Mouse (Mus musculus) midbrain, embryonic 15.5 days (tissue): ENCODE results near the gene 4930402H24Rik. TPM values are rescaled to one million over a fixed set of nuclear protein-coding genes. Genes with fewer than 3 reads are reported as not detected.

Experiments used
- ATAC-seq: fragments of 200-750 bp; cut with Nextera tagmentation; replicated peaks from 2 replicates; pipeline ENCODE4 v1.8.0; 2017; ENCODE audit warnings: moderate TSS enrichment
- H3K27ac ChIP-seq: fragments of 300-500 bp; sonication (generic); 2 replicates; pipeline ENCODE4 v1.5.1; 2015; ENCODE audit warnings: mild to moderate bottlenecking, inconsistent platforms
- H3K27me3 ChIP-seq: fragments of 300-500 bp; sonication (generic); replicated peaks from 2 replicates; pipeline ENCODE4 v1.6.1; 2015; ENCODE audit warnings: inconsistent platforms
- H3K36me3 ChIP-seq: fragments of 300-500 bp; sonication (generic); replicated peaks from 2 replicates; pipeline ENCODE4 v1.6.1; 2015; ENCODE audit warnings: inconsistent platforms
- H3K4me1 ChIP-seq: fragments of 300-500 bp; sonication (generic); 2 replicates; pipeline ENCODE4 v1.6.1; 2015; ENCODE audit warnings: inconsistent platforms
- H3K4me2 ChIP-seq: fragments of 300-500 bp; sonication (generic); 2 replicates; pipeline ENCODE4 v1.6.1; 2015; ENCODE audit warnings: inconsistent platforms, mild to moderate bottlenecking, moderate library complexity
- H3K4me3 ChIP-seq: fragments of 300-500 bp; sonication (generic); 2 replicates; pipeline ENCODE4 v1.5.1; 2015; ENCODE audit warnings: mild to moderate bottlenecking, inconsistent platforms
- H3K9ac ChIP-seq: fragments of 300-500 bp; sonication (generic); 2 replicates; pipeline ENCODE4 v1.6.1; 2015; ENCODE audit warnings: mild to moderate bottlenecking, inconsistent platforms
- H3K9me3 ChIP-seq: fragments of 300-500 bp; sonication (generic); 2 replicates; pipeline ENCODE4 v1.6.1; 2016; ENCODE audit warnings: inconsistent platforms
- WGBS: fragments of 180-500 bp; shearing (Covaris S2); methylation state at CpG from one replicate; pipeline ENCODE4 v1.1.7; 2015; ENCODE audit warnings: mixed read lengths; 5-methylcytosine and 5-hydroxymethylcytosine counted together
- polyA plus RNA-seq: library from polyadenylated mRNA; unstranded; fragments of >200 nt; fragmentation: Nextera tagmentation; extraction: Ambion mirVana; gene quantifications from 2 replicates; pipeline ENCODE4 v1.2.1, GENCODE M21; 2015

Gene 4930402H24Rik
- polyA plus RNA-seq, 1 experiment from 2014 or later, result 108 TPM

DNA sequence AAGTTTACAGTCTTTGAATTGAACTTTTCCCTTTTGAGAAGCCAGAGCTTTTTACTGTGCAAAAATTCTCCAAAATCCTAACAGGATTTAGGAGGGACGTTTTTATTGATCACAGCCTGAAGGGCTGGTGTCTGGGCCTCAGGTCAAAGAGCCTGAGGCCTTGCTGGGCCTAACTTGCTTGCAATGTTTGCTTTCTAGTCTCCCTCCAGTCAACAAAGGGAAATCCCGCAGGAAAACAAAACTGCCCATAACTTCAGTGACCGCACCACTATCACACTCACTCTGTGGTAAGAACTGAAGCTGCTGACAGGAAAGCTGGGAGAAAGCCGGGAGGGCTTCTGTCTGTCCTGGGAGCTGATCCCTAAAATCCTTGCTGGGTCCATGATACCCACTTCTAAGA lies 199.6 kb downstream of the 4930402H24Rik start:
- H3K27me3 ChIP-seq, result no peaks in the 10 kb centered on the region
- no peak overlapping the region for H3K27ac ChIP-seq
- no peaks in the 10 kb centered on the region for H3K9me3 ChIP-seq
- peaks cover 30% of the 10 kb centered on the region for H3K36me3 ChIP-seq
- H3K4me1 ChIP-seq, result no peaks in the 10 kb centered on the region
- H3K4me2 ChIP-seq, result no peak overlapping the region
- H3K9ac ChIP-seq, result no peak overlapping the region
- WGBS, result 70% methylated on average over 4 of the region's 4 CpGs
- ATAC-seq, result no peak
- no peak overlapping the region for H3K4me3 ChIP-seq

DNA sequence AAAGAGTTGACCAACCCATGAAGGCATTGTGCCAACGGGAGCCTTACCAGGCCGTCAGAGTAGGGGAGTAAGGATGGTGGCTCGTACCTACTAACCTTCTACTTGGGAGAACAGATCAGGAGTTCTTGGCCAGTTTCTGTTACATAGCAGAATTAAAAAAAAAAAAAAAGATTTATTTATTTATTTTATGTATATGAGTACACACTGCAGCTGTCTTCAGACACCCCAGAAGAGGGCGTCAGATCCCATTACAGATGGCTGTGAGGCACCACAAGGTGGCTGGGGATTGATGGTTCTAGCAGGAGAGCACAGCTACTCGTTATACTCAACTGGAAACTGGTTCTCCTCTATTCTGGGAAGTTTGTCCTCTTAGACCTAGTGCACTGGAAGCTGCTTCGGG lies 201.0 kb downstream of the 4930402H24Rik start:
- ATAC-seq, result no peak
- H3K9me3 ChIP-seq, result no peaks in the 10 kb centered on the region
- H3K36me3 ChIP-seq, result peaks cover 15% of the 10 kb centered on the region
- no peak overlapping the region for H3K4me2 ChIP-seq
- H3K9ac ChIP-seq, result no peak overlapping the region
- WGBS, result 72% methylated on average over 6 of the region's 6 CpGs
- H3K27ac ChIP-seq, result no peak overlapping the region
- no peak overlapping the region for H3K4me3 ChIP-seq
- H3K4me1 ChIP-seq, result no peaks in the 10 kb centered on the region
- H3K27me3 ChIP-seq, result no peaks in the 10 kb centered on the region; the same call in 1 of the 2 replicates

DNA sequence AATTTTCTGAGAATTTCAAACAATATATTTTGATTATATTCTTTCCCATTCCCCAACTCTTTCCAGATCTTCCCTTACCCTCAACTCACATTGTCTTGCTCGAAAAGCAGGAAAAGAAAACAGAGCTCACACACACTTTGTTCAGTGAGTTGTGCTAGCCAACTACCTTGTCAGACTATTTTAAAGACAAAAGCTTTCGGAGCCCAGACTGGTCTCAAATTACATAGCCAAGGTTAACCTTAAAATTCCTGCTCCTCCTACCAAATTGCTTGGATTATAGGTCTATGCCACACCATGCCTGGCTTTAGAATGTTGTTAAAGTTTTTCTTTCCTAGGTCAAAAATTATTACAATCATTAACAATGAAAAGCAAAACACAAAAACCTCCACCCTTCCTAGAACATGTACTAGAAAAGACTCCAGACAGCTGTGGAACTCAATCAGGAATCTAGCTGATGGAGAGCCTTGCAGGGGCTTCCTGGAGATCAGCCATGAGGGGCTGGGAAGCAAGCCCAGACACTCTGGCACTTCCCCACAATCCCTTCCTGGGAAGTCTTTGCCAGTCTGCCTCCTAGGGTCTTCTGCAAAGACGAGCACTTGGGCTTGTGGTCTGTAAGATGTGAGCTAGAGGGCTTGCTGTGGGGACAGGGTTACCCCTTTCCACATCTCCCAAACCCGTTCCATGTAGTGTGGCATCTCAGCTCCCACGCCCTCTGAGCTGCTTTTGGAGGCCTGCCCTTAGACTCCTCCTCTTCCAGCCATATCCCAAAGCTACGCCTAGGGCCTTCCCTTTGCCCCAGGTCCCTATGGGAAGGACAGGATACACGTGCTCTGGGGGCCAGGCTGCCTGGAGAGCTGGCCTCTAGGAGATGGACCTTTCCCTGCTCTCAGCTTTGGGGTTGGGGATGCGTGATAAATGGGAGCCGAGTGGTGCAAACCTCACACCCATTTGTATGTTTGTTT lies 201.9 kb downstream of the 4930402H24Rik start:
- Histone ChIP-seq H3K27me3 (peaks cover 4% of the 10 kb centered on the region; the same call in 1 of the 2 replicates), H3K4me2 (no peak overlapping the region), H3K9ac (no peak overlapping the region), H3K27ac (no peak overlapping the region), H3K9me3 (no peaks in the 10 kb centered on the region), H3K36me3 (peaks cover 12% of the 10 kb centered on the region; the same call in 1 of the 2 replicates), H3K4me1 (no peaks in the 10 kb centered on the region), H3K4me3 (no peak overlapping the region)
- 0 out of 2 replicates have a peak, but pooled peaks have one; percentile 33 for ATAC-seq
- WGBS, result 71% methylated on average over 9 of the region's 9 CpGs

DNA sequence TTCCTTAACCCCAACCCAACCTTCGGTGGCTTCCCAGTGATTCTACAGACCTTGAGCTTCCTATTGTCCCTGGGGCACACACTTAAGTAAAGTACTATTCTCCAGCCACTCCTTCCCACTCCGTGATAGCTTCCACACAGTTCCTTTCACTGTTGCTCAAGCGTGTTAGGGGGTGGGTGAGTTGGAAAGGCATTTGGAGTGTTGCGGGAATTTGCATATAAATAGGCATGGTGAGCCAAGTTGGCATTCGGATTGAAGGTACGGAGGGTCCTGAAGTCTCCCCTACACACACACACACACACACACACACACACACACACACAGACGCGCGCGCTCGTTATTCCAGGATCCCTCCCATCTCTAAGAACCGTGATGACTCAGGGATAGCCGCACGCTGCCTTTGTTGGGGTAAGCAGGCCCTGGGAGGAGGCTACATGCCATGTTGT lies 208.4 kb downstream of the 4930402H24Rik start:
- under 1% methylated on average over 14 of the region's 14 CpGs for WGBS
- peaks cover 18% of the 10 kb centered on the region for H3K4me1 ChIP-seq
- peak overlapping the region; percentile 98 for H3K4me2 ChIP-seq
- peak; percentile 30; the same call in 1 of the 2 replicates for ATAC-seq
- no peaks in the 10 kb centered on the region for H3K9me3 ChIP-seq
- no peak overlapping the region for H3K9ac ChIP-seq
- H3K27ac ChIP-seq, result no peak overlapping the region
- H3K36me3 ChIP-seq, result no peaks in the 10 kb centered on the region
- H3K4me3 ChIP-seq, result peak overlapping the region; percentile 48
- peaks cover 43% of the 10 kb centered on the region for H3K27me3 ChIP-seq

DNA sequence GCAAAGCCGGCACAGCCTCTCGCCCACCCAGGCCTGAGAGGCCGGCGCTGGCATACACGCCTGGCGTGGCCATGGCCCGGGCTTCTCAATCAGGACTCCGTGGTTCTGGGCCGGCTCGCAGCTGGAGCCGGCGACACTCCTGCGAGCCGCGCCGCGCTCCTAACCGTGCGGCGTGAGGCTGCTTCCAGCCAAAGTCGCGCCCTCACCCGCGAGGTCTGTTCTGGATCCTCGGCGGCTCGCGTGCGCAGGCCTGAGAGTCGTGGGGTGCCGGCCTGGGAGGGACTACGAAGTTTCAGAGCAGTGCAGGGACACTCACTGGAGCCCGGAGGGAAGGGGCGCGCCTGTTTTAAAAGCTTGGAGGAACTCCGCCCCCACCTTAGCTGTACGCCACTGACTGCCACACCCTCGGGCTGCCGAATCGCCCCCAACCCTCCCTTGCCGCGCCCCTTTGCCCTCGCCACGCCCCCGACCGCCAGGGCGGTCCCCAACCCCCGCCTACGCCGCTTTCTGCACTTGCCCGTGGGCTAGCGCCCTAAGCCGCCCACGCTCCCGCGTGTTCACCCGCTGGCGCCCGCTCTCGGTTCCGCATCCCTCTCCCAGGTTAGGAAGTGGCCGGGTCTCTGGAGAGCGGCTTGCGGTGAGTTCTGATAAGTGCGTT lies 208.9 kb downstream of the 4930402H24Rik start, which contains the start of gene Slc4a11:
Slc4a11 (minus strand) TSS at position 367 of the 658 bp plus-strand sequence.
- Histone ChIP-seq H3K36me3 (no peaks in the 10 kb centered on the region), H3K4me3 (peak within 1 kb of the TSS; percentile 48), H3K27me3 (peaks cover 43% of the 10 kb centered on the region), H3K9me3 (no peaks in the 10 kb centered on the region), H3K4me2 (peak within 1 kb of the TSS; percentile 98), H3K4me1 (peaks cover 18% of the 10 kb centered on the region), H3K9ac (peak within 1 kb of the TSS; percentile 35), H3K27ac (no peak within 1 kb of the TSS)
- under 1% methylated on average over 65 of the region's 65 CpGs for WGBS
- ATAC-seq, result peak; percentile 48

DNA sequence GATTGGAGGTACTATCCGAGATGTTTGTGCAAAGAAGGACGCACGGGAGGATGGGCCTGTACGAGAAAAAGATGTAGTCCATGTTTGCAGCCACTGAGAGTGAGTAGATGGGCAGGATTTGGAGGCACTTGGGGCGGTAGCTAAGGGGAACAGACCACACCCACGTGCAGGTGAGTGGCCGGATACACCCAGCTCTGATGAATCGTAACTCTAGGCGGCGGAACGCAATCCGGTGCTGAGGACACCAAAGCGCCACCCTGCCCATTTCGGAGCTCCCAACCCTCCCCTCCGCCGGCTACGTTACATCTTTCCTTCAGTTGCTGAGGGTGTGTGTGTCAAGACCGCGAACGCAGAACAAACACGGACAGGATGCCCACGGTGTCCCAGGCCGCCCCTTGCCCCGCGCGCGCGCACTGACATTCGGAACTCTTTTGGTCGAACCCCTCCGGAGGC lies 209.5 kb downstream of the 4930402H24Rik start:
- peaks cover 43% of the 10 kb centered on the region for H3K27me3 ChIP-seq

DNA sequence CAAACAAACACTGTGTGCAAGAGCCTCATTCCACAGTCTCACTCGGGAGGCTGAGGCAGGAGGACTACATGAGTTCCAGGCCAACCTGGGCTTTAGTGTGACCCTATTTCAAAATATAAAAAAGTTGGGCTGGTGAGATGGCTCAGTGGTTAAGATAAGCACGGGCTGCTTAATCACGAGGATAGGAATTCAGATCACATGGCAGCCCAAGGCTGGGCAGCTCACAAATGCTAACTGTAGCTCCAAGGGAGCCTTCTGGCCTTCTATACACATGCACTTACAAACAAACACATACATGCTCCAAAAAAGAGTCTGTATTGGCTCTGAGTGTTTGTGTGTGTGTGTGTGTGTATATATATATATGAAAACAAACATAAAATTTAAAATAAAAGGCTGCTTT lies 212.6 kb downstream of the 4930402H24Rik start:
- no peak for ATAC-seq
- H3K9ac ChIP-seq, result no peak overlapping the region
- H3K27me3 ChIP-seq, result peaks cover 36% of the 10 kb centered on the region
- H3K4me1 ChIP-seq, result peaks cover 18% of the 10 kb centered on the region
- H3K36me3 ChIP-seq, result no peaks in the 10 kb centered on the region
- no peak overlapping the region for H3K4me2 ChIP-seq
- 36% methylated on average over 3 of the region's 3 CpGs for WGBS
- no peaks in the 10 kb centered on the region for H3K9me3 ChIP-seq
- H3K27ac ChIP-seq, result no peak overlapping the region
- H3K4me3 ChIP-seq, result no peak overlapping the region

More for the DNA sequence above, 209.5 kb downstream of the 4930402H24Rik start:
- Histone ChIP-seq H3K9ac (peak overlapping the region; percentile 35), H3K36me3 (no peaks in the 10 kb centered on the region), H3K4me3 (peak overlapping the region; percentile 48), H3K4me1 (peaks cover 18% of the 10 kb centered on the region), H3K27ac (no peak overlapping the region), H3K4me2 (peak overlapping the region; percentile 98), H3K9me3 (no peaks in the 10 kb centered on the region)
- under 1% methylated on average over 31 of the region's 31 CpGs for WGBS
- peak; percentile 43 for ATAC-seq

DNA sequence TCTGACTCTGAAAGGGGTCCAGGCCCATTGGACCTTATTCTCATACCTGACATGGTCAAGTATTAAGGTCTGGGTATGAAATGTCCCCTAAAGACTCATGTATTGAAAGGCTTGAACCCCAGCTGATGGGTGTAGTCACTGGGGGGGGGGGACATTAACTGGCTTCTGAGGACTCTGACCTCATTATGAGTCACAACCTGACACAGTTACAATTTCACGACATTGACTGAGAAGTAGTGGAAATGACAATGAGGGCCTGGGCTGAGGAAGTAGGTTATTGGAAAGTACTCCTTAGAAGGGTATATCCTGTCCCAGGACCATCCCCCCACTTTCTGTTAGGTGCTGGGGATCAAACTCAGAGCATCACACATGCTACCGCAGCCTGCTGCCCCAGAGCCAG lies 217.2 kb downstream of the 4930402H24Rik start:
- Histone ChIP-seq H3K27ac (no peak overlapping the region), H3K4me1 (no peaks in the 10 kb centered on the region), H3K4me2 (no peak overlapping the region), H3K27me3 (no peaks in the 10 kb centered on the region), H3K4me3 (no peak overlapping the region), H3K36me3 (0 out of 2 replicates have a peak, but pooled peaks cover 3% of the 10 kb centered on the region), H3K9ac (no peak overlapping the region), H3K9me3 (no peaks in the 10 kb centered on the region)
- 85% methylated on average over 2 of the region's 2 CpGs for WGBS
- no peak for ATAC-seq

DNA sequence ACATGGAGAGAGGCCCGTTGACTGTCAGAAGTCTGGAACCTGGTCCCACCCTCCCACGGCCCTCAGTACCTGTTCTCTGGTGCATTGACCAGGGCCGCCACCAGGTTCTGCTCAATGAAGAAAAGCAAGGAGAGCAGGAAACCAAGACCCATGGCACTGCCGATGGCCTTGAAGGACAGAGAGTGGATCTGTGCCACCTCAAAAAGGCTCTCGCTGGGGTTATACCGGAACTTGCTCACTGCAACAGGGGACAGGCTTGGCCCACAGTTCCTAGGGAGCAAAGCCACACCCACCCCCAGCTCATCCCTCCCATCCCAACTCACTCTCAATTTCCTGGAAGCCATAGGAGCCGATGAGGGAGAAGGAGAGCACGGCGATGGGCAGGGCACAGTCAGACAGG lies 220.8 kb downstream of the 4930402H24Rik start:
- 93% methylated on average over 9 of the region's 9 CpGs for whole genome bisulfite sequencing
- H3K4me1 ChIP-seq, result no peaks in the 10 kb centered on the region
- H3K4me3 ChIP-seq, result no peak overlapping the region
- H3K27ac ChIP-seq, result no peak overlapping the region
- no peak overlapping the region for H3K9ac ChIP-seq
- H3K36me3 ChIP-seq, result peaks cover 21% of the 10 kb centered on the region
- H3K27me3 ChIP-seq, result no peaks in the 10 kb centered on the region
- no peak for ATAC-seq
- H3K9me3 ChIP-seq, result no peaks in the 10 kb centered on the region
- no peak overlapping the region for H3K4me2 ChIP-seq

DNA sequence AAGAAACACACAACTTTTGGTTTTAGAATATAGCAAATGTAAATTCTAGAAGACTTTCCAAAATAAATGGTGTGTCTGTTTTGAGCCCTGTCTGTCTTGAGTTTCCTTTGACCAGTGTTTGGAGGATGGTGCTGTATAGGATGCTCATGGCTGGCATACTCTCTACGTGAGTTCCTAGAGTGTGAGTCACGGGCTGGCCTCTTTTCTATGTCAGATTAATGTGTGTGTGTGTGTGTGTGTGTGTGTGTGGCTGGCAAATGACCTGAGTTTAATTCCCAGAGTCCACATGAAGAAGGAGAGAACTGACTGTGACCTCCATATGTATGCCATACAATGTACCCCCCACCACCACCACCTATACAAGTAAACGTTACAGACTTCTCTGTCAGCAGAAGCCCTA lies 224.7 kb downstream of the 4930402H24Rik start:
- H3K9ac ChIP-seq, result no peak overlapping the region
- H3K4me2 ChIP-seq, result no peak overlapping the region
- peaks cover 54% of the 10 kb centered on the region for H3K36me3 ChIP-seq
- H3K27me3 ChIP-seq, result no peaks in the 10 kb centered on the region
- no peak overlapping the region for H3K27ac ChIP-seq
- WGBS, result 91% methylated on average over 3 of the region's 3 CpGs
- H3K9me3 ChIP-seq, result no peaks in the 10 kb centered on the region
- no peaks in the 10 kb centered on the region for H3K4me1 ChIP-seq
- no peak overlapping the region for H3K4me3 ChIP-seq
- ATAC-seq, result no peak

DNA sequence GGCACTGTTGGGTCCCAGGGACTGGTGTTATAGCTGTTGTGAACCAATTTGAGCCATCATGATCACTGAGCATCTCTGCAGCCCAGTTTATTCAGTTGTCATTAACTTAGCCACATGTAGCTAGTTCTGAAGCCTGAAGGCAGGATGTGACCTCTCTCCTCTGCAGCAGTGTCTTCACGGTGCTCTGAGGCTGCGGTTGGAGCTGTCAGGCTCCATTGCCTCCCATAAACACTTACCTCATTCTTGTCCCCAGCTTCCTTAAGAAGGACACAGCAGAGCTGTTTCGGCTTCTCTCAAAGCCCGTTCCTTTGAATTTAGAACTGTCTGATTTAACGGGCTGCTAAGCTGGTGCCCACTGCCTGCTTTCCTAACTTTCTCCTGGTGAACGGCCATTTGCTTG lies 226.3 kb downstream of the 4930402H24Rik start:
- peaks cover 65% of the 10 kb centered on the region for H3K36me3 ChIP-seq
- no peaks in the 10 kb centered on the region for H3K27me3 ChIP-seq
- H3K27ac ChIP-seq, result no peak overlapping the region
- H3K4me1 ChIP-seq, result no peaks in the 10 kb centered on the region
- no peaks in the 10 kb centered on the region for H3K9me3 ChIP-seq
- 89% methylated on average over 6 of the region's 6 CpGs for WGBS
- H3K4me3 ChIP-seq, result no peak overlapping the region
- H3K9ac ChIP-seq, result no peak overlapping the region
- ATAC-seq, result no peak
- H3K4me2 ChIP-seq, result no peak overlapping the region

DNA sequence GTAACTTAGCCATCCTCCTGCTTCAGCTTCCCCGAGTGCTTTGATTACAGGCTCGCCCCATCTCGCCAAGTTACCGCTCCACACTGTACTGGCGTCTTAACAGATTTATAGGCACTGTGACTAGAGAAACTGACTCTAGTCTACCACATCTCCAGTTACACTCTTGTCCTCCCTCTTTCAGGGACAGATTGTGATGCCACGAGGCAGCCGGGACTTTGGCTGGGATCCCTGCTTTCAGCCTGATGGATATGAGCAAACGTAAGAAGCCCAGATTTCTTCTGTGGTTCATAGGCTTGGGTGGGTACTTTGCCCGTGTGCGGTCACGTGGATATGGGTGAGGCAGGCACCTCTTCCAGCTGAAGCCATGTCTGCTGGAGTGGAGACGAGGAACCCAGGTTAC lies 227.1 kb downstream of the 4930402H24Rik start:
- WGBS, result 96% methylated on average over 12 of the region's 12 CpGs
- Histone ChIP-seq H3K27me3 (no peaks in the 10 kb centered on the region), H3K9me3 (no peaks in the 10 kb centered on the region), H3K4me1 (no peaks in the 10 kb centered on the region), H3K36me3 (peaks cover 70% of the 10 kb centered on the region), H3K27ac (no peak overlapping the region), H3K4me3 (no peak overlapping the region), H3K4me2 (no peak overlapping the region), H3K9ac (no peak overlapping the region)
- ATAC-seq, result no peak
